Mouse (Mus musculus): ENCODE measurements around the gene Ankrd33.

Ankrd33 gene

DNA sequence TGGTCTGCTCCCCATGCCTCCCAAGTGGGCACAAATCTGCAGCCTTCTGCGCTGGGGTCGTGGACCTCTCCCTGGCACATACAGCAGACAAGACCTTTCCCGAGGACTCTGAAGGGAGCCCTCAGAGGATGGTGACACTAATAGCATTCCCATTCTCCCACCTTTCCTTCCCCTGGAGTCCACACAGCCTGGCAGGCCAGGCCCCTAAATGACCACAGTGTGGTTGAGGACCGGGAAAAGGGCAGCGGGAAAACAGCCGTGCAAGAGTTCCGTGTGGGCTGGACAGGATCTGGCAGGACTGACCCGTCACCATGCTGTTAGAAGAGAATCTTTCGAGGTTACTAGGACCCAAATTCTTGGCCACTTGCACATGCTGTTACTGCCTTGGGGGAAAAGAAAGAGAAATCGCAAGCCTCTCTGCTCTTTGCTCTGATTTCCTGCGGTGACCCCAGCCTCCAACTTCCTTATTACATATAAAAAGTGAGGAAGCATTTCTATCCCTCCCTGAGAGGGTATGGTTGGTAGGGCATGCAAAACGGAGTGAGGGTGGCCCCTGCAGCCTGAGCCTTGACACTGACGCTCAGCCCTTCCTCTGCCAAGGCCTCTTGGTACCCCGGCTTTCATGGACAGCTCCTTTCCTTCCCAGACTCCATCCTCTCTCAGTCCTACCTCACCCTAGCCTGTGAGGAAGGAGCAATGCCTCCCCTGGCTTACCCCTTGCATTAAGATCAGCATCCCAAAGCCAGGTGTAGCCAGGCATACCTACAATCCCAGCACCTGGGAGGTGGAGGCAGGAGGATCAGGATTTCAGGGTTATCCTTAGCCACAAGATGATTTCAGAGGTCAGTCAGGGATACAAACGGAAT is 30.8 kb downstream of the Ankrd33 start:
- DNase-seq (ENCODE audit: low read depth, low spot score): no peak

DNA sequence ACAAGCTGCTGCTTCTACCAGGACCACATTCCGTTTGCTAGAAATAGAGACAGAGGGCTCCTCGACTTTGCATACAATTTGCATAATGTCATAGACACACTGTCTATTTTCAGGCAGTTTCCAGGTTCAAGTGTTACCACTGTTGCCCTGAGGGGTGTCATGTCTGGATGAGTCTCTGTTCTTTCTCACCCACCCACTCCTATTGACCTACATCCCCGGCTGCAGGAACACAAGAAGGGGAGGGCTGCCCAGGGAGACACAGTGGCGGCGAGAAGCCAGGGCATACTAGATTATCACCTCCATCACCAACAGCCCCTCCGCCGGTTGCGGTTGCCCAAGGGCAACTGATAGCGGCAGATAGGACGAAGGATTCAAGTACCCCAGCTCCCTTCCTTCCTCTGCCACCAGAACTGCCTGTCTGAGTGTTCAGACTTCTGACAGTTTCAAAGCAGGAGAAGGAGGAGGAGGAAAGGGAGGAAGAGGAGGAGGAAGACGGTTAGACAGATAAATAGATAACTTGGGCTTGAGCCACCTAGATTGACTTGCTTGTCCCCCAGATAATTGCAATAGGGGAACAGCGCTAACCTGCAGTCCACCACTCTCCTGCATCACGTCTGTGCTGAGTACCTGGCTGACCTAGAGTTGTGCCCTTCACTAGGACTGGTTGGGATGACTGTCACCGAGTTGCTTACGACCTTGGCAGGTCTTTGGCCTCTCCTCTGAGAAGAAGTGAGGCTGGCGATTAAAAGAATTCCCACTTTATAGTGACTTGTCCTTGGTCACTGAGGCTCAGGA is 31.8 kb downstream of the Ankrd33 start:
- no peak for DNase-seq (ENCODE audit: low read depth, low spot score)

DNA sequence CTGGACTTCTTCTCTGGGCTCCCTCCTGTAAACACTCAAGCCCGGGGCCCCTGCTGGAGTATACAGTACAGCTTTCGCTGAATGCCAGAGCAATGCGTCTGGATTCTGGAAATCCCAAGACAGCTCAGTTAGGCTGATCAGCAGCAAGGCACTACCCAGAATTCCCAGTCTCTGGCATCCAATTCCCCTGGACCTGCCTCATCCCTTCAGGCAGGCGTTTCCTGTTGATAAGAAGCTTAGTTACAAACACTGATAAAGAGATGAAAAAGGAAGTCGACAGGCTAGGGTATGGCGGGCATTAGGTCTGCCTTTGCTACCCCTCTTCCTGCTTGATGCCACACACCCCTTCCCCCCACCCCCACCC is 32.3 kb downstream of the Ankrd33 start:
- no peak for DNase-seq (ENCODE audit: low read depth, low spot score)

DNA sequence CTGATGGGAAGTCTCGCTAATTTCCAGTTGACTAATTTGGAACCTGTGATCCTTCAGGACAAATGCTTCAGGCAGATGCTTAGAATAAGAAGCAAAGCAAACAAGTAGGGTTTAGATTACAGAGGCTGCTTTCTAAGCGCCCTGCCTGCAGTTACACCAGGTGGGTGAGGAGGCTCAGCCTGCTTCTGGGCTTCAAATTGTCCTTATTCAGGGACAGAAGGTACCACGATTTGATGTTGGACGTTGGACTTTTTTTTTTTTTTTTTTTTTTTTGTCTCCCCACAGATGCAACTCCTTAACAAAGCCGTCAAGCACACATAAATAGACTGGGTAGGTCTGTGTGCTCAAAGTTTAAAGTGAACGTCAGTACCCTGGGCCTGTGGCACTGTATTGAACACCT is 33.0 kb downstream of the Ankrd33 start:
- DNase-seq (ENCODE audit: low read depth, low spot score): no peak

DNA sequence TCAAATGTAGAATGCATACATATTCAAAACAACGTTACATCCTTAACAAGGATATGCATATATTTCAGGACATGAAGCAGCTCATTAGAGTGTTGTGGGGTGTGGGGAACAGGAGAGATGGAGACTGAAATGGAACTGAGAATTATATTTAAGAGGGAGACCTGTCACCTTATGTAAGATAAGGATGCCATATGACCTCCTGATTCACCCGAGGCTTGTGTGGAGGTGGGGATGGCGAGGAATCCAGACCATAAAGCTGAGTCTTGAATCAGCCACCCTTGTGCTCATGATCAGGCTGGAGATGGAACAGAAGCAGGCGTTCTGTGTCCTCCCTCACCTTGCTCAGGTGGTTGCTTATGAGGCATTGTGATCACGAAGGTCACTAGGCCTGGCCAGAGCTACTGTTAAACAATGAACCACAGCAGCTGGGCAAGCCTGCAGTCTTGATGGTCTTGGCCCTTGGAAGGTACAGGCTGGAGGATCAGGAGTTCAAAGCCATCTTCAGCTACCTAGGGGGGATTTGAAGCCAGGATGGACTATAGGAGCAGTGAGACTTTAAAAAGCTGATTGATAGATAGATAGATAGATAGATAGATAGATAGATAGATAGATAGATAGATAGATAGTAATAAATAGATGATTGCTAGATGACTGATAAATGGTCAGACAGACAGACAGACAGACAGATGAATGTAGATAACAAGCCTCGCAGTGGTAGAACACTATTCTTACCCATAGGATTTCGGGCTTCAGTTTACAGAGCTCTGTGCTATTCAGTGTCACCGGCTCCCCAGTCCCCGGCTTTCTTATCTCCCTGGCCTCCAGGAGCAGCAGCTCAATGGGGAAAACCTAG is 36.1 kb downstream of the Ankrd33 start:
- no peak for DNase-seq (ENCODE audit: low read depth, low spot score)

DNA sequence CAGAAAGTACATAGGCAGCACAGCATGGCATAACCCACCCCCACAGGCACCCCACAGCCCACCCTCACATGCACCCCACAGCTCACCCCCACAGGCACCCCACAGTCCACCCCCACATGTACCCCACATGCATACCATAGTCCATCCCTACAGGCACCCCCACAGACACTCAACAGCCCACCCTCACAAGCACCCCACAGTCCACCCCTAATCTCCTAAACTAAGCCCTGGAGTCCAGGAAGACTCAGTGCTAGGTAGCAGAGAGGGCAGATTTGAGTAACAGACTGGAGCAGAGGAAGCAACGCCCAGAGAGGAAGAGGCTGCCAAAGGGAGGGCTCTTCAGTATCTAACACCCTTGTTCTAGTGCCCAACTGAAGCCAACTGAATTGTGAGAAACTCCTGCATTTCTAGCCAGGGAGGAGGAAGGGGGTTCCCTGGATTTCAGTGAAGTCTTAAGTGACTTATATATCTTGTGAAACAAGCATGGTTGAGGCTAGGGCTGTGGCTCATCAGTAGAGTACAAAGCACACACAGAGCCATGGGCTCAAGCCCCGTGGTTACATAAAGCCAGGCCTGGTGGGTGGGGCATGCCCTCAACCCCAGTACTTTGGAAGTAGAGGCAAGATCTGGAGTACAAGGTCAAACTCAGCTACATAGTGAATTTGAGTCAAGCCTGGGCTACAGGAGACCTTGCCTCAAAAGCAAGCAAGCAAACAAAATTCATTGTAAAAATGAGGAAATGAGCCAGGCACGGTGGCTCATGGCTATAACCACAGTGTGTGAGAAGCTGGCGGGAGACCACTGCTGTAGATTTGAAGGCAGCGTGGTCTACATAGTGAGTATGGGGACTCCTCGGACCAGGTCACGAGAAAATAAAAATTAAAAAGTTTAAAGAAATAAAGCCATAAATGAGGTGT is 39.4 kb downstream of the Ankrd33 start:
- DNase-seq (ENCODE audit: low read depth, low spot score): no peak

DNA sequence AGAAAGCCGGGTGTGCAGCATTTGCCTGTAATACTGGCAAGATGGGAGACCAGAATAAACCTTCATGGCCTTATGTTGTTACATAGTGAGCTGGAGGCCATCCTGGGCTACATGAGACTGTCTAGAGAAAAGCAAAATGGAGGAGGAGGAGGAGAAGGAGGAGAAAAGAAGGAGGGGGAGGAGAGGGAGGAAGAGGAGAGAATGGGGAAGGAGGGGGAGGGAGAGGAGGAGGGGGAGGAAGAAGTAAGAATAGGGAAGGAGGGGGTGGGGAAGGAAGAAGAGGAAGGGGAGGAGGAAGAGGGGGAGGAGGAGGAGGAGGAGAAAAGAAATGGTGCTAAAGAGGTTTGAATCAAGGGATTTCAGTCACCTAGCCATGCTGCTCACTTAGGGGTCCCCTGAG is 44.6 kb downstream of the Ankrd33 start:
- DNase-seq (ENCODE audit: low read depth, low spot score): no peak

DNA sequence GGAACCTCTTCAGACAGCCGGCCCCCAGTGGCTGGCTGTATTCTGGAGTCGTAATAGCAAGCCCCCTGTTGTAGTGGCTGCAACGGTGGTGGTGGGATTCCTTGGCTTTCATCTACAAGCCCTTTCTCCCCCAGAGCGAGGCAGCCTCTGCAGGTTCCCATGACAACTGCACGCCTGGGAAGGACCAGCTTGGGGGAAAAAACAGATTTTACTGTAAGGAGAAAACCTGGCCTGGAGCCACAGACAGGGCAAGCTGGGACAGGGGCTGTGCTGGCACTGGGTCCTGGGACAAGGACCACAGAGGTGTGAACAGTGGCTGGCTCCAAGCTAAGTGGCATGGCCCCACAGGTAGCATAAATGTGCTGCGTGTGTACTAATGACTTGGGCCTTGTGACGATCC is 45.0 kb downstream of the Ankrd33 start:
- DNase-seq (ENCODE audit: low read depth, low spot score): no peak

DNA sequence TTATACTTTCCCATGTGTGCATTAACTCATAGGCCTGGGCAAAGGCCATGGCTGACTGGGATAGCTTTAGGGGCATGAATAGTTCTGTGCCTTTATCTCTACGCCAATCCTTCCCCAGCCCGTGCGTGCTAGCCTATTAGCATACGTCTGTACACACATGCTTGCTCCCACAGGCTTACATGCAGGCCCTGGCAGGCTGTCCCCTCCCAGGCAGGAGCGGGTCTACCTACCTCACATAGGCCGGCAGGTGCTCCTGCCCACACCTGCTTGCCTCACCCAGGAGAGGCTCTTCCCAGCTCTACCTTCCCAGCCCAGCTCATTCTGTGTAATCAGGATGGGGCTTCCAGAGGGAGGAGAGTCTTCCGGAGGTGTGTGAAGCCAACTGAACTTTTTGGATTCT is 46.0 kb downstream of the Ankrd33 start:
- DNase-seq (ENCODE audit: low read depth, low spot score): no peak

DNA sequence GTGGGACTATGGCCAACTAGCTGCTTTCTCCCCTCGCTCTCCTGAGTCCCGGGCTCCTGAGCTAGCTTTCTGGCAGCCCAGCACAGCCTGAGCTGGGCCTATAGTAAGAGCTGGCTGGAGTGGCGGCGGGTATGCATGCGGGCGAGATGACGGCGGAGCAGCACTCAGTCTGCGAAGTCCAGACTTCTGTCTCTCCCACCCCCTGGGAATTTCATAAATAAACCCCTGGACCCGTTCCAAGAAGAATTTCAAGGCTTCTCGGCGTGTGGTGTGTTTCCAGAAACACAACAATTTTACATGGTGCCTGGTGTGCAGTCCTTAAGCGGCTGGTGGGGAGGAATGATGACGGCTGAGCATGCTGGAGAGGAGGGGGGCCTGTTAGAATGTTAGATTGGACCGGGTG is 47.5 kb downstream of the Ankrd33 start:
- DNase-seq (ENCODE audit: low read depth, low spot score): no peak

DNA sequence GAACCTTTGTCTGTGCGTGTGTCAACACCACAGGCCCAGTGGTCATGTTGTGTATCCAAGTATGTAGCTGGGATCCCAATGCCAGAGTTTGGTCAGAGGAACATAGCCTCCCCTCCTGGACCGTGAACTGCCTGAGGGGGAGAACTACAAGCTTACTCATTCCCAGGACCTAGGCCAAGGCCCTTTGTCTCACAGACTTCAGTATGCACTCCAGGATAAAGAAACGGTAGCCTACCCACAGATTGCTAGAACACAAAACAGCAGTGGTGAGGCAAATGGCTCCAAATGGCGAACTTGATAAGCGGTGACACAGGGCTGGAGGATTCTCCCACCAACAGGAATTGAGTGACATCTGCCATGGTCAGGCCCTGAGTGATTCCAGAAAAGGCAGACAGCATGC is 48.3 kb downstream of the Ankrd33 start:
- DNase-seq (ENCODE audit: low read depth, low spot score): no peak

DNA sequence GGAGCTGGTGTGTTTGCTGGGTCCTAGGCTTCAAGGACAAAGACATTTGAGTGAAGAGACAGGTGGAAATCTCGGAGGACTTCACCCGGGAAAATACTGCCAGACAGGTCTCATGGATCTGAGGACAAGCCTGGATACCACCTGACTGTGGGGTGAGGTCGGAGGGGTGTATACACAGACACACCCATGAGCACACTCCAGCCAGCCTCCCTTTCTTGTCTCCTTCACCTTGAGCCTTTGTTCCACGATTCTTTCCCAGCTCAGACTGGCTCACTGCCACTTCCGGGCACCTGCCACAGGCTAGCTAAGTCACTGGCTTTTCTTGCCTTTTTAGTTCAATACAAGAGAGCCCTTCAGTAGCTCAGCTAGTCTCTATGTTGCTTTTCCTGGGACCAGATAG is 48.7 kb downstream of the Ankrd33 start:
- no peak for DNase-seq (ENCODE audit: low read depth, low spot score)

DNA sequence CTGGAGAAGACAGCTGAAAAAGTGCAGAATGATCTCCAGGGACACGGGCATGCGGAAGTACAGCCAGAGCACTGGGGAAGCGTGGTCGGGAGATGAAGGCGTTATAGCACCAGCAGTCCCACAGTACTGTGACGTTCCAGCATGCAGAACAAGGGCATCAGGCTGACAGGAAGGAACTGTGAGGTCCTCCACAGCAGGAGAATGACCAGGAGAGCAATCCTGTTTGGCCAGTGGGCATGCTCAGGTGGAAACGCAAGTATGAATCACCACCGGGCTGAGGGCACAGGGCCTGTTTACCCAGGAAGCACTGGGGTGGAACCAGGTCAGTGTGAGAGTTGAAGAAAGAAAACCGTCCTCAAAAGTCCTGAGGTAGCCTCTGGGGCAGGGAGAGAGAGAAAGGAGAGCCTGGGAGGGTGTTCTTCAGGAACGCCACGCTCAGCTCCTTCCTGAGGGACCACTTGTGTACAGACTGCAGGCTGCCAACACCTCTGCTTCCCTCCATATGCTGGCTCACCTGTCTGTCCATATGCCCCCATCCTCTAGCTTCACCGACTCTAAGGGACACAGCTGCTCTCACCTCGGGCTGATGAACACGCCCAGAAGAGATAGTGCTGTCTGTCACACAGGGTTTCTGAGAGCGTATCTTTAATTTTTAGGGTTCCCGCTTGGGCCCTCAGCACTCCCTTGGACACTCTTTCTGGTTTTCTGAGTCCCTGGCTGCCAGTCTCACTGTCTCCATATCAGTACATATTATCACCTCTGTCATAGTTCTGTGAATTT is 50.3 kb downstream of the Ankrd33 start:
- DNase-seq (ENCODE audit: low read depth, low spot score): no peak

DNA sequence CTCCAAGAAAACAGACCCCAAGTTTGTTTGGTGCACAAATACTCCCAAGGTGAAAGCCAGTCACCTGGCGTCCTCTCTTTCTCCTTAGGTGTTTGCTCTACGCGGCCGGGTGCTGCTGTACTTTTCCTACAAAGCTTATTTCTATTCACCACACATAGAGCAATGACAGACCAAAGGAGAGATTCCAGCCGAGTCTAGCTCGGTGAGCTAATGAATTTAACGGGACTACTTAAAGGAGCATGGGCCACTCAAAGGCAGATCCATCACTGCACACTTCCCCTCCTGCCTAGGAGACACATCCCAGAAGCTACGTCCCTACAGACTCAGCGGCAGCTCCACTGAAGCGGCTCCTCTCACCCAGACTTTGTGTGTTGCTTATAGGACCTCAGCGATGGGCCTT is 52.0 kb downstream of the Ankrd33 start:
- no peak for DNase-seq (ENCODE audit: low read depth, low spot score)
